Mouse (Mus musculus): ENCODE data around the gene Nfib. TPM values are rescaled to one million over a fixed set of nuclear protein-coding genes. Genes with fewer than 3 reads are reported as not detected.
A peak's percentile ranks its signal among the peaks of the same experiment; 100 is the strongest.

Nfib gene
- polyA plus RNA-seq, 1 experiment from 2014 or later, result 86.8 TPM

- WGBS, result 55% methylated on average over 4 of the region's 4 CpGs
- H3K9ac ChIP-seq, result no peak overlapping the region
- no peak for ATAC-seq (ENCODE audit: insufficient number of reproducible peaks, insufficient read depth, low FRiP score, low TSS enrichment)
Measured at GRCm38 (mm10) chr4:82415817-82416216, 289.7 kb downstream of the Nfib start.

GRCm38 (mm10) chr4:82412651-82413050 is 292.9 kb downstream of the Nfib start:
- Histone ChIP-seq H3K27me3 (no peaks in the 10 kb centered on the region), H3K36me3 (no peaks in the 10 kb centered on the region), H3K9ac (no peak overlapping the region), H3K4me3 (no peak overlapping the region), H3K27ac (peak overlapping the region; percentile 41; the same call in 1 of the 2 replicates), H3K9me3 (no peaks in the 10 kb centered on the region), H3K4me2 (replicated peaks) (no peak overlapping the region), H3K4me1 (peaks cover 33% of the 10 kb centered on the region; the same call in 1 of the 2 replicates)
- no peak for ATAC-seq (ENCODE audit: insufficient number of reproducible peaks, insufficient read depth, low FRiP score, low TSS enrichment)
- WGBS, result 70% methylated on average over 7 of the region's 7 CpGs

More at GRCm38 (mm10) chr4:82415817-82416216, 289.7 kb downstream of the Nfib start:
- H3K4me1 ChIP-seq, result peaks cover 19% of the 10 kb centered on the region; the same call in 1 of the 2 replicates
- no peak overlapping the region for H3K27ac ChIP-seq
- no peak overlapping the region for H3K4me2 ChIP-seq (replicated peaks)
- H3K9me3 ChIP-seq, result no peaks in the 10 kb centered on the region
- no peaks in the 10 kb centered on the region for H3K36me3 ChIP-seq
- H3K27me3 ChIP-seq, result no peaks in the 10 kb centered on the region
- no peak overlapping the region for H3K4me3 ChIP-seq

DNA sequence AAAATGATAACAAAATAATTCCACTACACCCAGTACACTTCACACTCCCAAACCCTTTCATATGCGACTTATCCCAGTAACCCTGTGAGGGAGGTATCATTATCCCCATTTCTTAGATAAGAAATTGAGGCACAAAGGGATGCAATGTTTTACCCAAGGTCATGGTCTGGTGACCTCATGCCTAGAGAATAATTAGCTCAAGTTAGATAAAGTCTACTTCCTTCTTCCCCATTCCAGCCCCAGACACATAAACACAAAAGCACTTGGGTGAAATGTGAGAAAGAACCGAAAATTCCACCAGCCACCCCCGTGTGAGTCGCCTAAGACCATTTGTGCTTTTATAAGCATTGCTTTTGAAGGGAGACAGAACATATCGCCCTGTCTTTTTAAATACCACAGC is 293.6 kb downstream of the Nfib start:
- Histone ChIP-seq H3K27ac (no peak overlapping the region), H3K36me3 (no peaks in the 10 kb centered on the region), H3K9me3 (no peaks in the 10 kb centered on the region), H3K4me1 (peaks cover 36% of the 10 kb centered on the region; the same call in 1 of the 2 replicates), H3K27me3 (no peaks in the 10 kb centered on the region), H3K4me3 (no peak overlapping the region), H3K4me2 (replicated peaks) (no peak overlapping the region), H3K9ac (no peak overlapping the region)
- no peak for ATAC-seq (ENCODE audit: insufficient number of reproducible peaks, insufficient read depth, low FRiP score, low TSS enrichment)
- WGBS, result 36% methylated on average over 5 of the region's 5 CpGs

DNA sequence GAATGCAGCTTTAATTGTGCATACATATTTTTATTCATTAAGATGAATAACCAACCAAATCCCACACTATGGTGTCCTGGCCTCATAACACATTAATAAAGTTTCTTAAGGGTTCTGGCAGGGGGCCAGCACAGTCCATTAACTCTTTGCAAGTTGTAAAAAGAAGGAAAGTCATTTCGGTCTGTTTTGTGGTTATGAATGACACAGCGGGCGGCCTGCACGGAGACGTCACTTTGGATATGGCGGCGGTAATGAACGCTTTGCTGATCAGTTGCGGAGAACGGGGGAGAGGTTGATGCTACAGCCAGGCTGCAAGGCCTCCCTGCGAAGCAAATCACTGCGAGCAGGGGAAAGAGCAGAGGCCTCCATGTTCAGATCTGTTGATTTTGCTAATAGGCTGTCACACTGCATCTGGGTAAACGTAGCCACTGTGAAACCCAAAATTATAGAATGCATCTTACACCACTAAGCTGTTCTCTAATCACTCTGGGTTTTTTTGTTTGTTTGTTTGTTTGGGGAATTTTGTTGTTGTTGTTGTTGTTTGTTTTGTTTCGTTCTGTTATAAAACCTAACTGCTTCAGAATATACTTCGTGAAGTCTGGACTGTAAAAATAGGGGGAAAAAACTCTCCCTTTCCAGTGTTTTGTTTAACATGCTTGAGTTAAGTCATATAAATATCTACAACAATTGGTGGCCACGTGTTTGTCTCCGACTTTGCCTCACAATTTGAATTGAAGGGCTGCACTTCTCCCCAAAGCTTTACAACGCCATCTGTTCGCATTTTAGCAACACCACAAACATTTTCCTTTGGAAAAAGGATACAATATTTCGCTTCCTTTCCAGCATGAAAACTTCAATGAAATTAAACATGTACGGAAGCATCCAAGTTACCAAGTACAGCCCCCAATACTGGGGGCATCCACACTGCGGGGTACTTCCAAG is 296.8 kb downstream of the Nfib start:
- peak overlapping the region; percentile 8; the same call in 1 of the 2 replicates for H3K27ac ChIP-seq
- no peak overlapping the region for H3K4me3 ChIP-seq
- 61% methylated on average over 22 of the region's 22 CpGs for WGBS
- no peaks in the 10 kb centered on the region for H3K27me3 ChIP-seq
- H3K9me3 ChIP-seq, result no peaks in the 10 kb centered on the region
- peak; percentile 52; the same call in 1 of the 2 replicates for ATAC-seq (ENCODE audit: insufficient number of reproducible peaks, insufficient read depth, low FRiP score, low TSS enrichment)
- no peaks in the 10 kb centered on the region for H3K36me3 ChIP-seq
- H3K4me1 ChIP-seq, result peaks cover 53% of the 10 kb centered on the region
- no peak overlapping the region for H3K9ac ChIP-seq
- H3K4me2 ChIP-seq (replicated peaks), result no peak overlapping the region

GRCm38 (mm10) chr4:82406511-82406910 is 299.0 kb downstream of the Nfib start:
- no peak overlapping the region for H3K4me3 ChIP-seq
- no peak overlapping the region for H3K9ac ChIP-seq
- H3K36me3 ChIP-seq, result no peaks in the 10 kb centered on the region
- no peak for ATAC-seq (ENCODE audit: insufficient number of reproducible peaks, insufficient read depth, low FRiP score, low TSS enrichment)
- no peak overlapping the region for H3K4me2 ChIP-seq (replicated peaks)
- WGBS, result 85% methylated on average over 6 of the region's 6 CpGs
- peaks cover 49% of the 10 kb centered on the region for H3K4me1 ChIP-seq
- no peak overlapping the region for H3K27ac ChIP-seq
- H3K27me3 ChIP-seq, result no peaks in the 10 kb centered on the region
- H3K9me3 ChIP-seq, result no peaks in the 10 kb centered on the region

DNA sequence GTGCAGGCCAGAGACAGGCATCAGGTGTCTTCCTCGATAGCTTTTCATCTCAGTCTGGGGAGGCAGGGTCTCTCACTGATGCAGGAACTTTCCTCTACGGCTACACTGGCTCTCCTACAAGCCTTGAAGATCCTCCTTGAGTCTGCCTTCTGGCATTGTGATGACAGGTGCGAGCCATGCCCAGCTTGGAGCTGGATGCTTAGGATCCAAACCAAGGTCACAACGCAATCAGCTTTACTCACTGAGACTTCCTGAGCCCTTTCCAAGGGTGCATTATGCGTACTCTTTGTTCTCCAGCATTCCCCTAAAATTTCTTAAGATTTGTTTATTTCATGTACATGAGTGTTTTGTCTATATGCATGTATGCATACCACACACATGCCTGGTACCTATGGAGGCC is 299.8 kb downstream of the Nfib start:
- no peaks in the 10 kb centered on the region for H3K9me3 ChIP-seq
- H3K4me3 ChIP-seq, result no peak overlapping the region
- no peaks in the 10 kb centered on the region for H3K27me3 ChIP-seq
- H3K36me3 ChIP-seq, result no peaks in the 10 kb centered on the region
- WGBS, result 87% methylated on average over 5 of the region's 5 CpGs
- H3K9ac ChIP-seq, result no peak overlapping the region
- no peak overlapping the region for H3K27ac ChIP-seq
- no peak overlapping the region for H3K4me2 ChIP-seq (replicated peaks)
- ATAC-seq (ENCODE audit: insufficient number of reproducible peaks, insufficient read depth, low FRiP score, low TSS enrichment), result no peak
- H3K4me1 ChIP-seq, result peaks cover 55% of the 10 kb centered on the region

GRCm38 (mm10) chr4:82403975-82404651 is 301.4 kb downstream of the Nfib start:
- no peak for ATAC-seq (ENCODE audit: insufficient number of reproducible peaks, insufficient read depth, low FRiP score, low TSS enrichment)
- no peak overlapping the region for H3K9ac ChIP-seq
- no peak overlapping the region for H3K4me3 ChIP-seq
- H3K4me1 ChIP-seq, result peaks cover 60% of the 10 kb centered on the region
- H3K36me3 ChIP-seq, result no peaks in the 10 kb centered on the region
- H3K4me2 ChIP-seq (replicated peaks), result no peak overlapping the region
- H3K9me3 ChIP-seq, result no peaks in the 10 kb centered on the region
- 62% methylated on average over 13 of the region's 13 CpGs for WGBS
- peak overlapping the region; percentile 65; the same call in 1 of the 2 replicates for H3K27ac ChIP-seq
- no peaks in the 10 kb centered on the region for H3K27me3 ChIP-seq

GRCm38 (mm10) chr4:82402666-82403065 is 302.9 kb downstream of the Nfib start:
- no peak overlapping the region for H3K4me3 ChIP-seq
- 87% methylated on average over 9 of the region's 9 CpGs for WGBS
- H3K36me3 ChIP-seq, result no peaks in the 10 kb centered on the region
- no peak overlapping the region for H3K4me2 ChIP-seq (replicated peaks)
- H3K27me3 ChIP-seq, result no peaks in the 10 kb centered on the region
- no peak overlapping the region for H3K9ac ChIP-seq
- no peaks in the 10 kb centered on the region for H3K9me3 ChIP-seq
- no peak overlapping the region for H3K27ac ChIP-seq
- no peak for ATAC-seq (ENCODE audit: insufficient number of reproducible peaks, insufficient read depth, low FRiP score, low TSS enrichment)
- H3K4me1 ChIP-seq, result peaks cover 58% of the 10 kb centered on the region

DNA sequence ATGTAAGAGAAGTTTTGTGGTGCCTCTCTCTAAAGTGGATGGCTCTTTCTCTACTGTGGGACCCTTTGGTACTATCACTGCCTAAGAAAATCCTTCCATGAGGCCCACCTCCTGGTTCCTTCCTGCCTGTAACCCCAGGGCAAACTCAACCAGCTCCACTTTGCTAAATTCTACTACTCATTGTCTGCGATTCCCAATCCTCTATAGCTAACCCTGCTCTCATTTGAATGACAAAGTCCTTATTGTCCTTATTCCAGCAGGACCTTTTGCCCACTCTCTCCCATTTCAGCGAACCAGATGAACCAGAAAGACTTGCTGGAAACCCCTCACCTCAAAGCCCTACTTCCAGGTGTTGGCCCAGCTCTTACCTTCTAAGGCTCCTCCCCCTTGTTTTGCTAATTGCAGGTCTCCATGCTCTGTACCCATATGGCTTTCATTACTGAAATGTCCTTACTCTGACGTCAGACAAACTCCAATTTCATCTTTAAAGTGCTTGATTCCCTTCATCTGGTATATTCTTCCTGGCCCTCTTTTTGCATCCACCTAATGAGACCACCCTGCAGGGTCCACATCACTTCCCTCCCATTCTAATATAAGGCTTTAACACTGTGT is 304.0 kb downstream of the Nfib start:
- Histone ChIP-seq H3K4me2 (replicated peaks) (no peak overlapping the region), H3K4me1 (peaks cover 52% of the 10 kb centered on the region), H3K36me3 (no peaks in the 10 kb centered on the region), H3K27ac (peak overlapping the region; percentile 12; the same call in 1 of the 2 replicates), H3K27me3 (no peaks in the 10 kb centered on the region), H3K9me3 (no peaks in the 10 kb centered on the region), H3K9ac (no peak overlapping the region), H3K4me3 (no peak overlapping the region)
- ATAC-seq (ENCODE audit: insufficient number of reproducible peaks, insufficient read depth, low FRiP score, low TSS enrichment), result no peak
- 21% methylated on average over 3 of the region's 3 CpGs for WGBS

DNA sequence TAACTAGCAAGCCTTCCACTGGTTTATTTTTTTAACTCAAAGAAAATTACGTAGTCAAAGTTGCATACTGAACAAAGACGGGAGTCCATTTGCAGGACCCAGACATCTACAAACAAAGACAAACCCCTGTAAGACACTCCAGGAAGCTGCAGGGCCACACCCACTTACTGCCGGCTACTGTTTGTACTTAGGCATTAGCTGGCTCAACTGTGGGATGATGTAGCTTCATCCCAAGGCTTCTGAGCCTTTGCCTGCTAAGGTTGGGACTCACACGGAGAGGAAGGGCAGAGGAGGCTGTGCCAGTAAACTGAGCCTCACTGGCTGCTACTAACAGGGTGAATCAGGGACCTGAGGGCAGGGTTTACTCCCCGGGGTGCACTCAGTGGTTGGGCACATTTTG is 305.0 kb downstream of the Nfib start:
- no peak overlapping the region for H3K4me3 ChIP-seq
- WGBS, result 11% methylated on average over 5 of the region's 5 CpGs
- no peak for ATAC-seq (ENCODE audit: insufficient number of reproducible peaks, insufficient read depth, low FRiP score, low TSS enrichment)
- H3K36me3 ChIP-seq, result no peaks in the 10 kb centered on the region
- no peaks in the 10 kb centered on the region for H3K9me3 ChIP-seq
- no peaks in the 10 kb centered on the region for H3K27me3 ChIP-seq
- H3K27ac ChIP-seq, result peak overlapping the region; percentile 55; the same call in 1 of the 2 replicates
- no peak overlapping the region for H3K4me2 ChIP-seq (replicated peaks)
- H3K9ac ChIP-seq, result no peak overlapping the region
- peaks cover 50% of the 10 kb centered on the region for H3K4me1 ChIP-seq

Data from embryonic facial prominence, embryonic 12.5 days (tissue).